Mouse (Mus musculus): ENCODE data around the gene Psg16. TPM values are rescaled to one million over a fixed set of nuclear protein-coding genes. Genes with fewer than 3 reads are reported as not detected.

Psg16 gene
- polyA plus RNA-seq, 2 experiments, result 0.23 to 0.33 TPM

- Histone ChIP-seq H3K4me3 (replicated peaks; ENCODE audit: low read length) (no peak within 1 kb of the TSS), H3K4me1 (ENCODE audit: control insufficient read depth, insufficient read depth, low read length) (no peaks in the 10 kb centered on the region), H3K4me2 (replicated peaks; ENCODE audit: low read depth, low read length, severe bottlenecking) (no peak within 1 kb of the TSS), H3K9me3 (ENCODE audit: control insufficient read depth, low read length) (no peaks in the 10 kb centered on the region), H3K9ac (ENCODE audit: low read depth, low read length, severe bottlenecking) (no peak within 1 kb of the TSS), H3K36me3 (ENCODE audit: control insufficient read depth, insufficient read depth, low read length) (no peaks in the 10 kb centered on the region), H3K27ac (replicated peaks; ENCODE audit: low read depth, low read length) (no peak within 1 kb of the TSS), H3K27me3 (ENCODE audit: control insufficient read depth, insufficient read depth, low read length) (no peaks in the 10 kb centered on the region)
- TF ChIP-seq POLR2A (IDR thresholded peaks at IDR 0.05; ENCODE audit: borderline replicate concordance, extremely low read depth, insufficient read depth, insufficient read length), result no peak
- 94% methylated on average over 2 of the region's 2 CpGs for WGBS
- no peak for DNase-seq (ENCODE audit: low spot score)
- ATAC-seq (ENCODE audit: low FRiP score, low read depth), result no peak
These were observed 76.1 kb downstream of the Psg16 start, which contains the start of gene Ceacam3 for GRCm38 (mm10) chr7:17149931-17150330. Ceacam3 (plus strand) TSS chr7:17150282.

GRCm38 (mm10) chr7:17155634-17156033 is 81.8 kb downstream of the Psg16 start:
- TF ChIP-seq POLR2A (IDR thresholded peaks at IDR 0.05; ENCODE audit: borderline replicate concordance, extremely low read depth, insufficient read depth, insufficient read length), result no peak
- DNase-seq (ENCODE audit: low spot score), result peak; percentile 5
- H3K4me2 ChIP-seq (replicated peaks; ENCODE audit: low read depth, low read length, severe bottlenecking), result no peak overlapping the region
- no peak overlapping the region for H3K27ac ChIP-seq (replicated peaks; ENCODE audit: low read depth, low read length)
- no peaks in the 10 kb centered on the region for H3K27me3 ChIP-seq (ENCODE audit: control insufficient read depth, insufficient read depth, low read length)
- H3K9ac ChIP-seq (ENCODE audit: low read depth, low read length, severe bottlenecking), result no peak overlapping the region
- ATAC-seq (ENCODE audit: low FRiP score, low read depth), result no peak
- H3K36me3 ChIP-seq (ENCODE audit: control insufficient read depth, insufficient read depth, low read length), result no peaks in the 10 kb centered on the region
- H3K4me1 ChIP-seq (ENCODE audit: control insufficient read depth, insufficient read depth, low read length), result no peaks in the 10 kb centered on the region
- no peak overlapping the region for H3K4me3 ChIP-seq (replicated peaks; ENCODE audit: low read length)
- H3K9me3 ChIP-seq (ENCODE audit: control insufficient read depth, low read length), result no peaks in the 10 kb centered on the region
- WGBS, result 34% methylated on average over 2 of the region's 2 CpGs

- H3K27me3 ChIP-seq (ENCODE audit: control insufficient read depth, insufficient read depth, low read length), result no peaks in the 10 kb centered on the region
- H3K4me3 ChIP-seq (replicated peaks; ENCODE audit: low read length), result no peak overlapping the region
- no peaks in the 10 kb centered on the region for H3K9me3 ChIP-seq (ENCODE audit: control insufficient read depth, low read length)
- H3K9ac ChIP-seq (ENCODE audit: low read depth, low read length, severe bottlenecking), result no peak overlapping the region
- no peak for TF ChIP-seq POLR2A (IDR thresholded peaks at IDR 0.05; ENCODE audit: borderline replicate concordance, extremely low read depth, insufficient read depth, insufficient read length)
- no peaks in the 10 kb centered on the region for H3K4me1 ChIP-seq (ENCODE audit: control insufficient read depth, insufficient read depth, low read length)
- H3K27ac ChIP-seq (replicated peaks; ENCODE audit: low read depth, low read length), result no peak overlapping the region
- 65% methylated on average over 3 of the region's 3 CpGs for WGBS
- H3K36me3 ChIP-seq (ENCODE audit: control insufficient read depth, insufficient read depth, low read length), result no peaks in the 10 kb centered on the region
- ATAC-seq (ENCODE audit: low FRiP score, low read depth), result no peak
- no peak overlapping the region for H3K4me2 ChIP-seq (replicated peaks; ENCODE audit: low read depth, low read length, severe bottlenecking)
- no peak for DNase-seq (ENCODE audit: low spot score)
These were observed 83.2 kb downstream of the Psg16 start for GRCm38 (mm10) chr7:17156885-17157677.

GRCm38 (mm10) chr7:17159011-17159410 is 85.2 kb downstream of the Psg16 start:
- no peaks in the 10 kb centered on the region for H3K9me3 ChIP-seq (ENCODE audit: control insufficient read depth, low read length)
- no peak overlapping the region for H3K27ac ChIP-seq (replicated peaks; ENCODE audit: low read depth, low read length)
- DNase-seq (ENCODE audit: low spot score), result no peak
- no peaks in the 10 kb centered on the region for H3K36me3 ChIP-seq (ENCODE audit: control insufficient read depth, insufficient read depth, low read length)
- no peaks in the 10 kb centered on the region for H3K27me3 ChIP-seq (ENCODE audit: control insufficient read depth, insufficient read depth, low read length)
- no peaks in the 10 kb centered on the region for H3K4me1 ChIP-seq (ENCODE audit: control insufficient read depth, insufficient read depth, low read length)
- H3K4me2 ChIP-seq (replicated peaks; ENCODE audit: low read depth, low read length, severe bottlenecking), result no peak overlapping the region
- 84% methylated on average over 7 of the region's 7 CpGs for WGBS
- no peak for TF ChIP-seq POLR2A (IDR thresholded peaks at IDR 0.05; ENCODE audit: borderline replicate concordance, extremely low read depth, insufficient read depth, insufficient read length)
- no peak overlapping the region for H3K9ac ChIP-seq (ENCODE audit: low read depth, low read length, severe bottlenecking)
- no peak overlapping the region for H3K4me3 ChIP-seq (replicated peaks; ENCODE audit: low read length)
- ATAC-seq (ENCODE audit: low FRiP score, low read depth), result no peak

GRCm38 (mm10) chr7:17171827-17172226 is 98.0 kb downstream of the Psg16 start:
- no peaks in the 10 kb centered on the region for H3K9me3 ChIP-seq (ENCODE audit: control insufficient read depth, low read length)
- H3K4me3 ChIP-seq (replicated peaks; ENCODE audit: low read length), result no peak overlapping the region
- TF ChIP-seq POLR2A (IDR thresholded peaks at IDR 0.05; ENCODE audit: borderline replicate concordance, extremely low read depth, insufficient read depth, insufficient read length), result no peak
- ATAC-seq (ENCODE audit: low FRiP score, low read depth), result no peak
- H3K27me3 ChIP-seq (ENCODE audit: control insufficient read depth, insufficient read depth, low read length), result no peaks in the 10 kb centered on the region
- no peaks in the 10 kb centered on the region for H3K4me1 ChIP-seq (ENCODE audit: control insufficient read depth, insufficient read depth, low read length)
- H3K27ac ChIP-seq (replicated peaks; ENCODE audit: low read depth, low read length), result no peak overlapping the region
- 82% methylated on average over 4 of the region's 4 CpGs for WGBS
- no peak overlapping the region for H3K9ac ChIP-seq (ENCODE audit: low read depth, low read length, severe bottlenecking)
- H3K36me3 ChIP-seq (ENCODE audit: control insufficient read depth, insufficient read depth, low read length), result no peaks in the 10 kb centered on the region
- DNase-seq (ENCODE audit: low spot score), result no peak
- H3K4me2 ChIP-seq (replicated peaks; ENCODE audit: low read depth, low read length, severe bottlenecking), result no peak overlapping the region

Other genes with a start within 250 kb of the Psg16 start
- 35.9 and 48.9 TPM in 2 replicates for gene Prkd2, start 231.1 kb upstream of the Psg16 start, polyA plus RNA-seq (2012; rRNA removed)
- 19.2 and 22.1 TPM in 2 replicates for gene Prkd2, start 231.1 kb upstream of the Psg16 start, polyA plus RNA-seq (2014; fragmentation: Nextera tagmentation; extraction: Ambion mirVana)
- gene Dact3, start 198.7 kb upstream of the Psg16 start, polyA plus RNA-seq (2012; rRNA removed), result 64.3 and 89.3 TPM in 2 replicates
- gene Dact3, start 198.7 kb upstream of the Psg16 start, polyA plus RNA-seq (2014; fragmentation: Nextera tagmentation; extraction: Ambion mirVana), result 11.5 and 13.7 TPM in 2 replicates
- gene Gng8, start 182.3 kb upstream of the Psg16 start, polyA plus RNA-seq (2012; rRNA removed), result 63.3 and 92.7 TPM in 2 replicates
- gene Gng8, start 182.3 kb upstream of the Psg16 start, polyA plus RNA-seq (2014; fragmentation: Nextera tagmentation; extraction: Ambion mirVana), result 17.8 and 21.1 TPM in 2 replicates
- 3.6 and 4.1 TPM in 2 replicates for gene Ptgir, start 167.6 kb upstream of the Psg16 start, polyA plus RNA-seq (2012; rRNA removed)
- gene Ptgir, start 167.6 kb upstream of the Psg16 start, polyA plus RNA-seq (2014; fragmentation: Nextera tagmentation; extraction: Ambion mirVana), result 2.3 and 2.8 TPM in 2 replicates
- 281 and 320 TPM in 2 replicates for gene Calm3, start 149.9 kb upstream of the Psg16 start, polyA plus RNA-seq (2012; rRNA removed)
- gene Calm3, start 149.9 kb upstream of the Psg16 start, polyA plus RNA-seq (2014; fragmentation: Nextera tagmentation; extraction: Ambion mirVana), result 156 and 164 TPM in 2 replicates
- gene Pnmal2, start 129.4 kb upstream of the Psg16 start, polyA plus RNA-seq (2012; rRNA removed), result 12.8 and 13.9 TPM in 2 replicates
- gene Pnmal2, start 129.4 kb upstream of the Psg16 start, polyA plus RNA-seq (2014; fragmentation: Nextera tagmentation; extraction: Ambion mirVana), result 16.5 and 18.8 TPM in 2 replicates
- 0.33 and 0.49 TPM in 2 replicates for gene Pnmal1, start 114.4 kb upstream of the Psg16 start, polyA plus RNA-seq (2012; rRNA removed)
- 0.43 and 0.58 TPM in 2 replicates for gene Pnmal1, start 114.4 kb upstream of the Psg16 start, polyA plus RNA-seq (2014; fragmentation: Nextera tagmentation; extraction: Ambion mirVana)
- gene Gm42372, start 91.0 kb upstream of the Psg16 start, polyA plus RNA-seq (2012; rRNA removed), result 0.29 and 0.34 TPM in 2 replicates
- 0.17 and 0.23 TPM in 2 replicates for gene Gm42372, start 91.0 kb upstream of the Psg16 start, polyA plus RNA-seq (2014; fragmentation: Nextera tagmentation; extraction: Ambion mirVana)
- 39.7 and 40.7 TPM in 2 replicates for gene Ccdc8, start 81.3 kb upstream of the Psg16 start, polyA plus RNA-seq (2012; rRNA removed)
- gene Ccdc8, start 81.3 kb upstream of the Psg16 start, polyA plus RNA-seq (2014; fragmentation: Nextera tagmentation; extraction: Ambion mirVana), result 25.5 and 27.2 TPM in 2 replicates
- 193 and 237 TPM in 2 replicates for gene Ppp5c, start 46.1 kb upstream of the Psg16 start, polyA plus RNA-seq (2012; rRNA removed)
- gene Ppp5c, start 46.1 kb upstream of the Psg16 start, polyA plus RNA-seq (2014; fragmentation: Nextera tagmentation; extraction: Ambion mirVana), result 100 and 105 TPM in 2 replicates
- 28.2 and 39.6 TPM in 2 replicates for gene Hif3a, start 11.6 kb upstream of the Psg16 start, polyA plus RNA-seq (2012; rRNA removed)
- 23.7 and 26.6 TPM in 2 replicates for gene Hif3a, start 11.6 kb upstream of the Psg16 start, polyA plus RNA-seq (2014; fragmentation: Nextera tagmentation; extraction: Ambion mirVana)
- 0.10 TPM in 1 of 2 replicates, not detected in the other for gene Ceacam3, start 76.2 kb downstream of the Psg16 start, polyA plus RNA-seq (2012; rRNA removed)
- gene Ceacam3, start 76.2 kb downstream of the Psg16 start, polyA plus RNA-seq (2014; fragmentation: Nextera tagmentation; extraction: Ambion mirVana), result not detected in 2 replicates
- gene Psg29, start 129.4 kb downstream of the Psg16 start, polyA plus RNA-seq (2012; rRNA removed), result 0.06 and 0.16 TPM in 2 replicates
- not detected in 2 replicates for gene Psg29, start 129.4 kb downstream of the Psg16 start, polyA plus RNA-seq (2014; fragmentation: Nextera tagmentation; extraction: Ambion mirVana)